In the genomic region with DNA sequence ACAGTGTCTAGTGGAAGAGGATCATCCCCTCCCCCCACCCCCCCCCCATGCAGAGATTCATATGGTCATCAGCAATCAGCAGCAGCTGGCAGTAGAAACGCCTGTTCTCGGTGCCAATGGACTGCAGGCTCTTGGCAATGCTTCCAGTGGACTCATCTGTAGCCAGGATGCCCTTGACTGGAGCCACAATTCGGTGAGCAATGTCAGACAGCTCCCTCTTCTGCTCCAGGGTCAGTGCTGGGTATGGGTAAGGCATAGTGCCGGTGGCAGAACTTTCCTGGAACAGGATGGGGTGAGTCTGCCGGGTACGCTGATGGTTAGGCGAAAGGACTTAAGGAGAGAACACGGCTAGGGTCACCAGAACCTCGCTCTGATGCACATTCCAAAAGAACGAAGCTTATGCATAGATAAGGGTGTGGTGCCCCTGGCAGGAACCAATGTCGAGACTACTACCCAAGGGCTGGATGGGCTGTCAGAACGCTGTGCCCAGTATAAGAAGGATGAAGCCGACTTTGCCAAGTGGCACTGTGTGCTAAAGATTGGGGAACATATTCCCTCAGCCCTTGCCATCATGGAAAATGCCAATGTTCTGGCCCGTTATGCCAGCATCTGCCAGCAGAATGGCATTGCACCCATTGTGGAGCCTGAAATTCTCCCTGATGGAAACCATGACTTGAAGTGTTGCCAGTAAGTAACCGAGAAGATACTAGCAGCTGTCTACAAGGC, we compare ENCODE assay signal across 11 mouse cellular contexts.
DNase-seq lines count a peak whose midpoint lies in the region; ATAC-seq lines count a peak whose summit lies in the region.
"Had no signal": no experiment of that assay in that cellular context is flagged by ENCODE, and none has a peak within 500 bp of the region (broad histone marks: within the 10 kb centered on the region; RNA-seq: fewer than 3 reads in every experiment).

No protein-coding gene starts in this region.

- H3K27me3 ChIP-seq in hindbrain, embryonic 16.5 days (replicated peaks; ENCODE audit: control insufficient read depth, insufficient read depth, low read length): no peaks in the 10 kb centered on the region
- no peaks in the 10 kb centered on the region for H3K27me3 ChIP-seq in hindbrain, embryonic 10.5 days (ENCODE audit: insufficient read depth, poor library complexity, severe bottlenecking)

- no peak overlapping the region for H3K9ac ChIP-seq in hindbrain, embryonic 16.5 days (ENCODE audit: low read depth, low read length)

- no peak overlapping the region for H3K4me3 ChIP-seq in hindbrain, embryonic 16.5 days (ENCODE audit: low read length)
- no peak overlapping the region for H3K4me3 ChIP-seq in hindbrain, embryonic 10.5 days

- H3K9me3 ChIP-seq in hindbrain, embryonic 16.5 days (ENCODE audit: control insufficient read depth, low read length): peaks cover 5% of the 10 kb centered on the region
- peaks cover 8% of the 10 kb centered on the region; the same call in 1 of the 2 replicates for H3K9me3 ChIP-seq in hindbrain, embryonic 10.5 days

- H3K27ac ChIP-seq in hindbrain, embryonic 16.5 days (ENCODE audit: low read depth, low read length): no peak overlapping the region
- no peak overlapping the region for H3K27ac ChIP-seq in hindbrain, embryonic 10.5 days

- no peaks in the 10 kb centered on the region for H3K36me3 ChIP-seq in hindbrain, embryonic 16.5 days (ENCODE audit: control insufficient read depth, insufficient read depth, low read length)
- H3K36me3 ChIP-seq in hindbrain, embryonic 10.5 days: no peaks in the 10 kb centered on the region

- H3K4me1 ChIP-seq in hindbrain, embryonic 16.5 days (ENCODE audit: control insufficient read depth, insufficient read depth, low read depth, low read length): no peaks in the 10 kb centered on the region
- no peaks in the 10 kb centered on the region for H3K4me1 ChIP-seq in hindbrain, embryonic 10.5 days (replicated peaks)

- ATAC-seq in hindbrain, embryonic 16.5 days: peak; percentile 97
- ATAC-seq: forebrain, embryonic 16.5 days; intestine, postnatal 0 days had no signal

- H3K4me2 ChIP-seq in hindbrain, embryonic 16.5 days (ENCODE audit: low read length): no peak overlapping the region

- DNase-seq in hindbrain, embryonic 10.5 days (ENCODE audit: low spot score): no peak
- DNase-seq in adrenal gland, postnatal 10 days: peak; percentile 52
- peak; percentile 37 to 61 for DNase-seq in adrenal gland, postnatal 36 days
- peak; percentile 89 to 92 for DNase-seq in cerebellum, postnatal 14 days
- DNase-seq in urinary bladder, postnatal 10 days (ENCODE audit: low spot score): no peak
- DNase-seq in thymus, postnatal 25 days: no peak
- DNase-seq: lung, postnatal 4 days; spleen, adult 18-20 months had no signal

- 83% methylated on average over 15 of the region's 15 CpGs for WGBS in hindbrain, embryonic 16.5 days
- 93% methylated on average over 15 of the region's 15 CpGs for WGBS in hindbrain, embryonic 10.5 days

Comparison
In these comparisons a context has a peak if more than half of its experiments do, and no peak if none do; other contexts are left out.
1. DNase-seq: peak in adrenal gland, postnatal 10 days (single experiment), adrenal gland, postnatal 36 days (2 of 2) and cerebellum, postnatal 14 days (2 of 2); none in hindbrain, embryonic 10.5 days (single experiment), urinary bladder, postnatal 10 days (single experiment) and thymus, postnatal 25 days (single experiment).